Mouse (Mus musculus) kidney, postnatal 0 days (tissue): Measurements from ENCODE around the gene Mogat2. TPM values are rescaled to one million over a fixed set of nuclear protein-coding genes. Genes with fewer than 3 reads are reported as not detected.

ENCODE experiments used
- ATAC-seq: fragments of 200-750 bp; cut with Nextera tagmentation; replicated peaks from 2 replicates; pipeline ENCODE4 v1.8.0; 2017; ENCODE audit warnings: low read depth, moderate number of reproducible peaks, moderate TSS enrichment, moderate library complexity; ENCODE audit not compliant: low FRiP score
- DNase-seq: peaks from one replicate; pipeline ENCODE4 v3.0.0-alpha.2; 2016; ENCODE audit warnings: low spot score
- H3K27ac ChIP-seq: fragments of 300-500 bp; sonication (generic); 2 replicates; pipeline ENCODE4 v1.5.1; 2014; ENCODE audit warnings: mild to moderate bottlenecking
- H3K27me3 ChIP-seq: fragments of 300-500 bp; sonication (generic); 2 replicates; pipeline ENCODE4 v1.6.1; 2014; ENCODE audit warnings: low read length, mixed read lengths; ENCODE audit not compliant: insufficient read depth
- H3K36me3 ChIP-seq: fragments of 300-500 bp; sonication (generic); 2 replicates; pipeline ENCODE4 v1.6.1; 2014; ENCODE audit warnings: low read length, mixed read lengths; ENCODE audit not compliant: insufficient read depth
- H3K4me1 ChIP-seq: fragments of 300-500 bp; sonication (generic); replicated peaks from 2 replicates; pipeline ENCODE4 v1.6.1; 2014; ENCODE audit warnings: antibody characterized with exemption, low read length, mixed read lengths; ENCODE audit not compliant: insufficient read depth
- H3K4me2 ChIP-seq: fragments of 300-500 bp; sonication (generic); 2 replicates; pipeline ENCODE4 v1.6.1; 2014; ENCODE audit warnings: mild to moderate bottlenecking, low read length, moderate library complexity, mixed read lengths
- H3K4me3 ChIP-seq: fragments of 300-500 bp; sonication (generic); replicated peaks from 2 replicates; pipeline ENCODE4 v1.5.1; 2014; ENCODE audit warnings: low read depth, low read length
- H3K9ac ChIP-seq: fragments of 300-500 bp; sonication (generic); 2 replicates; pipeline ENCODE4 v1.6.1; 2014; ENCODE audit warnings: low read depth, low read length
- H3K9me3 ChIP-seq: fragments of 300-500 bp; sonication (generic); replicated peaks from 2 replicates; pipeline ENCODE4 v1.6.1; 2016; ENCODE audit warnings: low read length, inconsistent platforms, mixed read lengths
- CTCF ChIP-seq: IDR thresholded peaks from 2 replicates; pipeline ENCODE4 v1.5.1; 2016; ENCODE audit warnings: antibody characterized with exemption, low read depth, mild to moderate bottlenecking, moderate library complexity
- WGBS: fragments of 180-500 bp; shearing (Covaris S2); extraction: QIAGEN DNeasy Blood & Tissue Kit; methylation state at CpG from one replicate; pipeline ENCODE4 v1.1.7; 2014; 5-methylcytosine and 5-hydroxymethylcytosine counted together
- polyA plus RNA-seq: library from polyadenylated mRNA; unstranded; fragments of >200 nt; fragmentation: Nextera tagmentation; extraction: Ambion mirVana; gene quantifications from 2 replicates; pipeline ENCODE4 v1.2.1, GENCODE M21; 2015

Gene Mogat2
- polyA plus RNA-seq, 1 experiment from 2014 or later, result 18.3 TPM

- 95% methylated on average over 11 of the region's 11 CpGs for WGBS
- Histone ChIP-seq H3K9ac (no peak overlapping the region), H3K4me3 (no peak overlapping the region), H3K36me3 (no peaks in the 10 kb centered on the region), H3K9me3 (no peaks in the 10 kb centered on the region), H3K4me2 (no peak overlapping the region), H3K27me3 (no peaks in the 10 kb centered on the region), H3K27ac (no peak overlapping the region), H3K4me1 (peaks cover 6% of the 10 kb centered on the region)
- no peak for TF ChIP-seq CTCF
- no peak for ATAC-seq
- DNase-seq, result no peak
Observed at GRCm38 (mm10) chr7:99242097-99242496, 3.7 kb upstream of the Mogat2 start.

- Histone ChIP-seq H3K9ac (no peak overlapping the region), H3K9me3 (no peaks in the 10 kb centered on the region), H3K27ac (no peak overlapping the region), H3K4me1 (peaks cover 6% of the 10 kb centered on the region), H3K4me3 (no peak overlapping the region), H3K27me3 (no peaks in the 10 kb centered on the region), H3K36me3 (no peaks in the 10 kb centered on the region), H3K4me2 (no peak overlapping the region)
- ATAC-seq (no peak), DNase-seq (no peak)
- WGBS, result 50% methylated on average over 8 of the region's 8 CpGs
- TF ChIP-seq CTCF, result no peak
Observed at GRCm38 (mm10) chr7:99236888-99237660, 1.3 kb downstream of the Mogat2 start.

GRCm38 (mm10) chr7:99235657-99236056 is 2.8 kb downstream of the Mogat2 start:
- peaks cover 6% of the 10 kb centered on the region for H3K4me1 ChIP-seq
- H3K4me2 ChIP-seq, result no peak overlapping the region
- no peak for TF ChIP-seq CTCF
- no peaks in the 10 kb centered on the region for H3K27me3 ChIP-seq
- no peak overlapping the region for H3K9ac ChIP-seq
- H3K36me3 ChIP-seq, result no peaks in the 10 kb centered on the region
- no peak overlapping the region for H3K4me3 ChIP-seq
- no peak for DNase-seq
- WGBS, result 63% methylated on average over 2 of the region's 2 CpGs
- no peak for ATAC-seq
- no peak overlapping the region for H3K27ac ChIP-seq
- H3K9me3 ChIP-seq, result no peaks in the 10 kb centered on the region

DNA sequence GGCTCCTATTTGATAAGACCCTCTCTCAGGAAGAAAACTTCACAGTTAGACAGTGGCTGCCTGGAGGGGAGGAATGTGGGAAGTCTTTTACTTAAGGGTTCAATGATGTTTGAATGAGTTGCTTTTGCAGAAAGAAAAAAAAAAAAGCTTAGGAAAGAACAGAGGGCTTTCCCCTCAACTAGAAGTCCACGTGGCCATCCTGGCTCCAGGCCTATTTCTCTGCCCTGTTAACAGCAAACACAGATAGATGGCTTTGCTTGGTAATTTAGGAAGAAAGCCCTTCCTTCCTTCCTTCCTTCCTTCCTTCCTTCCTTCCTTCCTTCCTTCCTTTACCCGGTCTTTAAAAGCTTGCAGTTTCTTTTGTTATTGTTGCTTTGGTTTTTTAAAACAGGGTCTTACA is 3.5 kb downstream of the Mogat2 start:
- Histone ChIP-seq H3K36me3 (no peaks in the 10 kb centered on the region), H3K27ac (no peak overlapping the region), H3K9ac (no peak overlapping the region), H3K9me3 (no peaks in the 10 kb centered on the region), H3K27me3 (no peaks in the 10 kb centered on the region), H3K4me3 (no peak overlapping the region), H3K4me2 (no peak overlapping the region), H3K4me1 (peaks cover 6% of the 10 kb centered on the region)
- no peak for DNase-seq
- no peak for ATAC-seq
- TF ChIP-seq CTCF, result no peak
- 42% methylated on average over 2 of the region's 2 CpGs for WGBS

DNA sequence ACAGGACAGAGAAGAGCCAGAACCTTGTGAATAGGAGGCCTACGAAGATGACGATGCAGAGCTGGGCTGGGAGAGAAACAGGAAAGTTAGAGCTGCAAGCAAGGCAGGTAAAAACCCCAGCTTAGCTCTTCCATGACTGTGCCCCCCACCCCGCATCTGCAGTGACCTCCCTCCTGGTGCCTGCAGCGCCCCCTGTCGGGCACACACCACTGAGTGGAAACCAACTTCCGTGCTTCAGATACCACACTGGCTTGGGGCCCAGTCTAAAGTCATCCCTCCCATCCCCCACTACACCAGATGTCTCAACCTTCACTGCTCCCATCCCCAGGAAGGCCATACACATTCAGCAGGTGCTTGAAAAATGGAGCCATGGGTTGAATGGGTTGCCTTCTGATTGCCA is 5.8 kb downstream of the Mogat2 start:
- H3K4me2 ChIP-seq, result no peak overlapping the region
- no peak overlapping the region for H3K27ac ChIP-seq
- WGBS, result 77% methylated on average over 6 of the region's 6 CpGs
- TF ChIP-seq CTCF, result 0 out of 2 replicates have a peak, but pooled peaks have one; percentile 13
- H3K9ac ChIP-seq, result no peak overlapping the region
- ATAC-seq (no peak), DNase-seq (no peak)
- H3K4me1 ChIP-seq, result no peaks in the 10 kb centered on the region
- H3K36me3 ChIP-seq, result no peaks in the 10 kb centered on the region
- no peaks in the 10 kb centered on the region for H3K9me3 ChIP-seq
- H3K27me3 ChIP-seq, result no peaks in the 10 kb centered on the region
- H3K4me3 ChIP-seq, result no peak overlapping the region

GRCm38 (mm10) chr7:99230061-99230747 is 8.2 kb downstream of the Mogat2 start:
- Histone ChIP-seq H3K9ac (no peak overlapping the region), H3K4me2 (no peak overlapping the region), H3K36me3 (no peaks in the 10 kb centered on the region), H3K4me1 (no peaks in the 10 kb centered on the region), H3K27me3 (no peaks in the 10 kb centered on the region), H3K27ac (peak overlapping the region; percentile 22; the same call in 1 of the 2 replicates), H3K4me3 (no peak overlapping the region), H3K9me3 (no peaks in the 10 kb centered on the region)
- TF ChIP-seq CTCF, result no peak
- 57% methylated on average over 7 of the region's 7 CpGs for WGBS
- peak; percentile 72 for ATAC-seq
- no peak for DNase-seq
